Mouse (Mus musculus) inflammation-experienced regulatory T-cells, adult 6 months (primary cell): ENCODE data around the gene Gm20388. TPM values are rescaled to one million over a fixed set of nuclear protein-coding genes. Genes with fewer than 3 reads are reported as not detected.
"Not testable (repeated sequence)": the region's sequence is repeated elsewhere in the genome, so short reads cannot be mapped to it uniquely, and the experiment has no call there.

ENCODE experiments used
- ATAC-seq: one replicate; pipeline ENCODE4 v1.8.0; 2017
- polyA plus RNA-seq, 3 experiments: library from polyadenylated mRNA; unstranded; fragments of 100-300 nt; shearing (Covaris generic); gene quantifications; one replicate each; pipeline ENCODE4 v1.2.1; 2017

The Gm20388 gene
- polyA plus RNA-seq, 3 experiments from 2014 or later = 10.8 to 14.1 (median 11.8) TPM

DNA sequence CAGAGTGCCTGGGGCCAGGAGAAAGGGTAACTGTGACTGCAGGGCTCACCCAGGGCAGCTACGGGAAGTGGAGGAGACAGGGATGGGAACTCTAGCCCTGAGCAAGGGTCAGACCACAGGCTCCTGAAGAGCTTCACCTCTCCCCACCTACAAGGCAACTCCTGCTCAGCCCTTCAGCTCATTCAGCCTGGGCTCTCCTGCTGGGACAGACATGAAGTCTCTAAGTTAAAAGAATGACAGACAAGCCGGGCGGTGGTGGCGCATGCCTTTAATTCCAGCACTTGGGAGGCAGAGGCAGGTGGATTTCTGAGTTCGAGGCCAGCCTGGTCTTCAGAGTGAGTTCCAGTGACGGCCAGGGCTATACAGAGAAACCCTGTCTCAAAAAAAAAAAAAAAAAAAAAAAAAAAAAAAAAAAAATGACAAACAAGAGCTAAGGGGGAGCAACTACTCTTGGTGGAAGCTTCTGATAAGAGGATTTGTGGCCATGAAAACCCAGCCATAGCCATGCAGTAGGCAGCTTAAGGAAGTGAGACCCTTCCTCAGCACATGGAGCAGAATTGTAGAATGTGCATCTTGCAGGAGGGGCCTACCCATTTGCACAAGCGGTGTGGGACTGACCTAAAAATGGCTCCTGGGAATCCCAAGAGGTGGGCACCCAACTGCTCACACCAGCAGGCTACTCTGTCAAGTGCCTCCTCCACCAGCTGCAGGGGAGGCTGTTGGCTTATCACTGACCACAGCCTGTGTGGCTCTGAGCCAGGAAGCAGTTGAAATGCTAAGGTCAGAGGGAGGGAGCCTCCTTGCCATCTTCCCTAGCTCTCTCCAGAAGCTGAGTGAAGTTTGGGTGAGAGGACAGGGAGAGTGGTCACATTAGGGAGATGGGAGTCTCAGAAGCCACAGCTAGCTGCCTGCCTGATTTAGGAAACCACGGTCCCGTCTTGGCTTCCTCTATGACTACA is 3498.2 kb downstream of the Gm20388 start:
- no peak for ATAC-seq

GRCm38 (mm10) chr8:123410049-123410587 is 3499.5 kb downstream of the Gm20388 start:
- no peak for ATAC-seq

GRCm38 (mm10) chr8:123410788-123411187 is 3500.1 kb downstream of the Gm20388 start:
- ATAC-seq = no peak

- peak; percentile 72 for ATAC-seq
These were observed 3500.6 kb downstream of the Gm20388 start, which contains the start of gene Tubb3 for GRCm38 (mm10) chr8:123411246-123411645. TSS of gene Tubb3 (plus strand) at chr8:123411424.

- ATAC-seq = no peak
These were observed 3501.2 kb downstream of the Gm20388 start for GRCm38 (mm10) chr8:123411781-123412327.

- ATAC-seq = peak; percentile 38
These were observed 3502.0 kb downstream of the Gm20388 start for GRCm38 (mm10) chr8:123412560-123413170.

DNA sequence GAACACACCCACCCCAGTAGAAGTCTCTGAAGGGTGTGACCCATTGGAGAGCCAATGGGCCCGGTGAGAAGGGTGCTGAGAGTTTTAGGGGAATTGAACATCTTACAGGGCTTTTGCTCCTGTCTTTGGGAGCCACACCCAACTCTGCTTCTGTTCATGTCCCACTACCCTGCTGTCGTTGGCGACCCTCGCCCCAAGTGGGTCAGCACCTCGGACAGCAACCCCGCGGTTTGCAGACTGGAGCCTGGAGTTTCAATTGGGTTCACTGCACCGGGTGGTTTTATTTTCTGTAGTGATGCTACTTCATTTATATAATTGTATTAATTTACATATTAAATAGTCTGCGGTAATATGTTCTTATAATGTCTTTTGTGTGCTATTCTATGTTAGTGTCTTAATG is 3503.6 kb downstream of the Gm20388 start:
- no peak for ATAC-seq

GRCm38 (mm10) chr8:123414997-123415696 is 3504.5 kb downstream of the Gm20388 start:
- ATAC-seq = not testable (repeated sequence)

DNA sequence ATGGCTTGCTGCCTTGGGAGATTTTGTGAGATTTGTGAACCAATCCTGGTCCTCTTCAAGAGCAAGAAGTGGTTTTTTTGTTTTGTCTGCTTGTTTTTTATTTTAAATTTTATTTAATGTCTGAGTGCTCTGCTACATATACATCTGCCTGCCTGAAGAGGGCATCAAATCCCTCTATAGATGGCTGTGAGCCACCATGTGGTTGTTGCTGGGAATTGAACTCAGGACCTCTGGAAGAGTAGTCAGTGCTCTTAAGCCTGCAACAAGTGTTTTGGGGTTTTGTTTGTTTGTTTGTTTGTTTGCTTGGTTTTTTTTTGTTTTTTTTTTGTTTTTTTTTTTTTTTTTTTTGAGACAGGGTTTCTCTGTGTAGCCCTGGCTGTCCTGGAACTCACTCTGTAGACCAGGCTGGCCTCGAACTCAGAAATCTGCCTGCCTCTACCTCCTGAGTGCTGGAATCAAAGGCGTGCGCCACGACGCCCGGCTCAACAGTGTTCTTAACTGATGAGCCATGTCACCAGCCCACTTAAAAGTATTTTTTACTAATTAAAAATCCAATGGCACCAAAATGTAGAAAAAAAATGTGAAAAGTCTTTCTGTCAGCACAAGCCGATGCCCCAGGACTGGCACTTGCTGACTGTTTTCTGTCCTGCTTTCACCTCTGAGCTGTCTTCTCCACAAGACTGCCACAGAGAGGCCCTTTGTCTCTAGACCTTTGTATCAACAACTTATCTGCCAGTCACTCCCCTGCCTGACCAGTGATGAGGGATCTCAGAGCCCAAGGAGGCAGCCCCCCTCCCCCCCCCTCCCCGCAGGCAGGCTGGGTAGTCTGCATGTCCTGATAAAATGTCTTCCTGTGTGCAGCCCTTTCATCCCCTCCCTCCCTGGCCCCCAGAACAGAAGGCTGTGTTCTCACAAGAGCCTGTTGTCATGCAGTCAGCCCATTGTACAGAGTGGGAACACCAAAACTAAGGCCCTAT is 3505.6 kb downstream of the Gm20388 start:
- no peak for ATAC-seq

- ATAC-seq = no peak
These were observed 3506.4 kb downstream of the Gm20388 start for GRCm38 (mm10) chr8:123416944-123417555.

GRCm38 (mm10) chr8:123419711-123420110 is 3509.1 kb downstream of the Gm20388 start:
- ATAC-seq = no peak

- no peak for ATAC-seq
These were observed 3510.1 kb downstream of the Gm20388 start for GRCm38 (mm10) chr8:123420525-123421281.

GRCm38 (mm10) chr8:123421325-123421724 is 3510.7 kb downstream of the Gm20388 start:
- ATAC-seq = no peak

- no peak for ATAC-seq
These were observed 3511.6 kb downstream of the Gm20388 start for GRCm38 (mm10) chr8:123422056-123422780.

DNA sequence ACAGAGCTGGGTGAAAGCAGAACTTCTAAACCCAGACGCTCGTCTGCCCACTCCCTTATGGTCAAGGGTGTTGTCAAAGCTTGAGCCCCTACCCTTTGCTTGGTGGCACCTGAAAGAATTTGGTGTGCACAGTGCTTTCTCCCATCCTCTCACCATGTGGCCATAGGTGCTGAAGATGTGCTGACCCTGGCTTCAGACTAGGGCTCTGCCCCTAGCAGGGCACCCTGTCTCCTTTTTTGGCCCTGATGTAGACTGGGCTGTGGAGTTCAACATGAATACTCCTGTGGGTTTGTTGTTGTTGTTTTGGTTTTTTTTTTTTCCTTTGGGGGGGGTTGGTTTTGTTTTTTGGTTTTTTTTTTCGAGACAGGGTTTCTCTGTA is 3512.1 kb downstream of the Gm20388 start:
- no peak for ATAC-seq

GRCm38 (mm10) chr8:123423441-123423840 is 3512.8 kb downstream of the Gm20388 start, which contains the start of gene Def8:
TSS of gene Def8 (plus strand) at chr8:123423527.
- no peak for ATAC-seq

- no peak for ATAC-seq
These were observed 3516.2 kb downstream of the Gm20388 start for GRCm38 (mm10) chr8:123426511-123427509.
